Mouse (Mus musculus) c-Kit-positive CD71-positive TER-119-positive erythroid progenitor cells, embryonic 14.5 days (primary cell): ENCODE measurements at regions not wholly inside any gene's neighbourhood (a gene's known extent, or its start where the extent isn't known, plus 50 kb on each side); places are given as distances from the start of the nearest gene placed in this dataset.
"Not testable (repeated sequence)": the region's sequence is repeated elsewhere in the genome, so short reads cannot be mapped to it uniquely, and the experiment has no call there.

Source experiments
- DNase-seq: peaks from one replicate; pipeline ENCODE4 v3.0.0-alpha.2; 2013; ENCODE audit warnings: low spot score

DNA sequence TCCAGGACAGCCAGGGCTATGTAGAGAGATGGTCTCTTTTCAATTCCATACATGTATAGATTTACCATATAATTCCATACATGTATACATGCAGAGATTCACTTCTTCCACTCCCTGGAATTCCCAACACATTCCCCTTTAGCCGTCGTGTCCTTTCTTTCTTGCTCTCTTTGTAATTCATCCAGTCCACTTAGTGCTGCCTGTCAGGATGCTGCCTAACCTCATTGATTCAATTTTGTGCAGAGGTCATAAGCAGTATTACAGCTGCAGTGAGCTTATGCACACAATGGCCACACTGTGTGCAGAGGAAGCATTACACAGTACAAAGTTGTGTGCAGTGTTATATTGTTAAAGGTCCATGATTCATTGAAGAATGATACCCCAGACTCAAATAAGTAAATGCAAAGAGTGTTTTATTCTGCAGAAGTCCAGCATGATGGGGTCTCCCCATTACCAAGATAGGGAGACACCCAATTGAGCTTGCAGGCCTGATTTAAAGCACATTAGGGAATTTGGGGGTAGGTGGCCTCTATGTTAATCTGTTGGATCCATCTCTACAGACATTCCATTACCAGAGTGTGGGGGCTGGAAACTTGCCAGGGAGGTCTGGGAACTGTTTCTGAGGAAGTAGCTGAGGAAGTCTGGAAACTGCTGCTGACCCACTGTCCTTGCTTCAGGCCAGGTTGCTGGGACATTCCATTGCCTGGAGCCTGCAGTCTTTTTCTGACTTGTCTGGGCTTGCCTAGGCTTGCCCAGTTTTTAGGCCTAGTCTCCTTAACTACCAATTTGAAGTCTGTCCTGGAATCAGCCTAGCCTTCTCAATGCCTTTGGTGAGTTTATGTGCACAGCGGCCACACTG is 72.8 kb downstream of the Fam161a start:
- no peak for DNase-seq

GRCm38 (mm10) chr11:23081616-23082015 is 74.3 kb downstream of the Fam161a start:
- DNase-seq = no peak

DNA sequence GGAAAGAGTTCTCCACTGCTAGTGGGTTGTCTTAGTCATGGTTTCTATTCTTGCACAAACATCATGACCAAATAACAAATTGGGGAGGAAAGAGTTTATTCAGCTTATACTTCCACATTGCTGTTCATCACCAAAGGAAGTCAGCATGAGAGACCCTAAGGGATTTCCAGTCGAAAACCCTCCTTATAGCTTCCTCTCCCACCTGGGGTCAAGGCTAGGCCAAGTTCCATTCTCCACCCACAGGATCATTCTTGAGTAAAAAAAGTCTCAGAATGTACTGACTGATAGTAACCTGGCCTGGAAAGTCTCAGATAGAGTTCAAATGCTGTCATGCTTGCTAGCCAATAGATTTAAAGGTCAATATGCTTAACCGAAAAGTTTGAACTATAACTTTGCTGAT is 76.5 kb downstream of the Fam161a start:
- DNase-seq = not testable (repeated sequence)

DNA sequence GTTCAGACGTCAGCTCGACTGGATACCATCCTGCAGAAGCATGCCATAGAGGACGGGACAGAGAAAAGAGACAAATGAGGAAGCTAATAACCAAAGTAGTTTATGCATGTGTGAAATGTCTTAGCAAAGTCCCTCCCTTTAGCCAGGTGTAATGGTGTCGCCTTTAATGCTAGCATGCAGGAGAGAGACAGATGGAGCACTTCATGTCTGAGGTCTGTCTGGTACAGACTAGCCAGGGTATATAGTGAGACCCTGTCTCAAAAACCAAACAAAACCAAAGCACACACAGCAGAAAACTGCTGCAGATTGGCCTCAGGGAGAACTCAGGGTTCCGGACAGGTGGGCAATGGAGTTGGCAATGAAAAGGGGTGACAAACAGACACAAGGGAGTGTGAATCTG is 88.0 kb downstream of the Fam161a start:
- DNase-seq = no peak

- not testable (repeated sequence) for DNase-seq
Observed at GRCm38 (mm10) chr11:23095723-23096122, 88.4 kb downstream of the Fam161a start.

DNA sequence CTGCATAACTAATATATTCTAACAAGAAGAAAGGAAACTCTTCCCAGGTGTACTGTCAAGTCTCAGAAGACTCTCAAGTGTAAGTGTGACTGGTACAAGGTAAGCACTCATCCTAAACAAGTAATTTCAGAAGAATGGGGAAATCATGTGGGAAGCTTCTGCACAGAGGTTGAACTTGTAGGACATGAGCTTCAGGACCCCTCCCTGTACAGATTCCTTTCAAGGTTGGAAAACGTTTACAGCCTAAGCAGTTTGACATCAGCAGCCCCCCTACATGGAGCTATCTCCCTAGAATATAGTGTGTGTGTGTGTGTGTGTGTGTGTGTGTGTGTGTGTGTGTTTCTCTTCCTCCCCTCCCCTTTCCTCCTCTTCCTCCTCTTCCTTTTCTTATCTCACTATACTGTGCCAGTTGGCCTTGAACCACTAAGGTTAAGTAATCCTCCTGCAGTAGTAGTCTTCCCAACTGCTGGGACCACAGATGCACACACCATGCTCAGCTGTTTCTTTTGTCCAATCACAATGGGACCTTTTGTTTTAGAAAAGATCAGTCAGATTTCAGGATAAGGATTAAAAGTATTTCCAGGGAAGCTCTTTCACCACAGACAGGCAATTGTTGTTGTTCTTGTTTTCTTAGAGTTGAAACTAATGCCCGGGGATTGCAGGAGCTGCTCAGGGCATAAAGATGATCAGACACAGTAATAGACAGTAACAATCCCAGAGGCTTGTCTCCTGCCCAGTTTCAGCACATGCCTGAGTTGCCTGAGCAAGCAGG is 89.3 kb downstream of the Fam161a start:
- DNase-seq = no peak

GRCm38 (mm10) chr11:23097223-23097490 is 89.8 kb downstream of the Fam161a start:
- no peak for DNase-seq

GRCm38 (mm10) chr11:23114636-23115035 is 107.3 kb downstream of the Fam161a start:
- DNase-seq = no peak

- DNase-seq = no peak
Observed at GRCm38 (mm10) chr11:23120533-23121210, 113.3 kb downstream of the Fam161a start.

DNA sequence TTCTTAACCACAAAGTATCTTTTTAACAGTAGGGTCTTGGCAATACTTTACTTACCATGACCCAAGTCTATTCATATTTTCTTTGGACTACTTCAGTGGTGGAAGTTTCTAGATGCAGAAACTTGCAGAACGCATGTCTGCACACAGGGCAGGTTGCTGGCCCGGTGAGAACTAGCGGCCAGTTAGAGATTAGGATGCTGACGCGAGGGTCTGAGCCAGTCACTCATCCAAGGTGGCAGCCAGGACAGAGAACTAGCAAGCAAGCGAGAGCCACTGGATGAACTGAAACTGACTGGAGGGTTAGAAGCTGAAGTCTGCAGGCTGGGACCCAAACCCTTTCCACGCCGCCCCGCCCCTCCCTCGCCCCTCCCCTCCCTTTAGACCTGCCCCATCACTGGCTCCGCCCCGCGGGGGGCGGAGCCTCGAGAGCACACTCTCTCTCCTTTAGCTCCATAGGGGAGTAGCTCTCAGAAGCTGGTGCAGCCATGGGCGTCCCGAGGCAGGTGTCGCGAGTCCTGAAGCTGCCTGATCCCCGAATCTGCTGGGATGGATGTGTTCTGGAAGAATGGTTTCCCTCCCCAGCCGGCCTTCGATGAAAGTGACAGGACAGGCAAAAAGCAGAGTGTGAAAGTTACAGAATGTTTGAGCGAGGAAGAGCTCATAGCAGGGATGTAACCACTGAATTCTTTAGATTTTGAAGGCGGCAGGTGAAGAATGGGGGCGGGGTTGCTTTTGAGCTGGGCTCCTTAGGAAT is 117.0 kb downstream of the Fam161a start:
- DNase-seq = peak; percentile 60

- no peak for DNase-seq
Observed at GRCm38 (mm10) chr11:23131122-23131521, 123.8 kb downstream of the Fam161a start.

DNA sequence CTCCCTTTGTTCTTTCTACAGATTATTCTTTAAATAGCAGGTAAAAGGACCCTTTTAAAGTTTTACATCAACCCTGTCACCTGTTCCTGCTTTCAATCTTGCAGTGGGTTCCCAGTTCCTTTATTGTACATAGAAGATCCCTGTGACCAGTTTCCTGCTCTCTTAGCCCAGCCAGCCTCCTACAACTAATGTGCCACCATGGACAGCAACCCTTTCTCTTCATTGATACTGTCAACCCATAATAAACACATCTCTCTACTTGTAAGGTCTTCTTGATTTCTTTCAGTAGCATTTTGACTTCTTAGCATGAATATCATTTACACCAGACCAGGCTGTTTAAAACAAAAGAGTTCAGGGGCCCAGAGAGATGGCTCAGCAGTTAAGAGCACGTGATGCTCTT is 124.2 kb upstream of the Xpo1 start:
- DNase-seq = no peak

DNA sequence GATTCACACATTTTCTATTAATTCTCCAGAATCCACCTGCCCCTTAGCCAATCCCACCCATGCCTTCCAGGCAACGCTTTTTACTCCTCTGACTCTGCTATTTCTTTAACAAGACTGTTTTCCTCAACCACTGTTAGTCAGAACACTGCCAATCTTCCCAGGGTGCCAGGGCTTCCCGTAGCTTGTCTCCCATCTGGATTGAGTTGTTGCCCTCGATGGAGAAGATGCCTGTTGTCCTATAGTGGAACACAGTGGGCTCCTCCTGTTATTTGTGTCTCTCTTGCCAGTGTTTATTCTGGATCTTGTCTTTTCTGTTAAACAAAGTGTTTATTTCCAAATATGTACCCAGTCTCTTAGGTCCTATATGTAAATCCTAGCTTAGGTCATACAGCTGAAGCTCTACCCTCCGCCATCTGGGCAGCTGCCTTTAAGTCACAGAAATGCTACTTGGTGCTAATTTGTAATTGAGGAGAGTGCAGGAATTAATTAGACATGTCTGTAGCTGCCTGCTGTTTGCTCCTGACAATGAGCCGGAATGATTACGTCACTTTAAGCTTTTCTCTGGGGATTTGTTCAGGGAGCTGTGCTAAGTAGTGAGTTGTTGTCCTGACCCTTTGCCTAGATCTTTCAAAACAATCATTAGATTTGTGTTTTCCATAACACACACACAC is 115.3 kb upstream of the Xpo1 start:
- DNase-seq = no peak

DNA sequence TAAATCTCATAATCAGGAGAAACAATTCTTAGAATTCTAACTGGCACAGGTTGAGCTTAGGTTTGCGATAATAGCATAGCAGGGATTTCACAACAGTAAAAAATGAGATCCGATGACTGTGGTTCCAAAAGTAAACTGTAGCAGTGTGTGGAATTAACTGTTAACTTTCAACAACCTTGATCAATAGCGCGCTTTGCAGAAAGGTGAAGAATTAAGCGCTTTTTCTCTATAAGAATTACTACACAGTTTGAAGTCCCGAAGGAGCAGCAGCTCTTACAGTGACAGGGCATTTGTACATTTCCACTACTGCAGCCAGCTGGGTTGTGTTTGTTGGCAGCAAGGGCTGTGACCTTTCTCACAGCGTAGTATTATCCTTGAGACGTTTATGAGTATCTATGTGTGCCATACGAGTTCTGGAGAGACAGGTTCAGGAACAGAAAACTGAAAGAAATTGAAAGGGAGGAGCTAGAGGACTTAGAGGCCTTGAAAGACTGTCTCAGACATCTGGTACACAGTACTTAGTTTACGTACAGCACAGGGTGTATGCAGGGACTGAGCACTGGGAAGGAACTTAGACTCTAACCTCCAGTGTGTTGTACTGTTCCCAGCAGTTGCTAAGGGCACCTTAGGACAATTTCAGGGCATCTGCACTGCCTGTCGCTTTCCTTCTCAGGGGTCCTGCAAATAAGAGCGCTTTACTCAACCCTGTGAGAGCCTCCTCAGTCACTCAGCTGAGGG is 114.6 kb upstream of the Xpo1 start:
- no peak for DNase-seq

GRCm38 (mm10) chr11:23148048-23148596 is 107.7 kb upstream of the Xpo1 start:
- DNase-seq = no peak

DNA sequence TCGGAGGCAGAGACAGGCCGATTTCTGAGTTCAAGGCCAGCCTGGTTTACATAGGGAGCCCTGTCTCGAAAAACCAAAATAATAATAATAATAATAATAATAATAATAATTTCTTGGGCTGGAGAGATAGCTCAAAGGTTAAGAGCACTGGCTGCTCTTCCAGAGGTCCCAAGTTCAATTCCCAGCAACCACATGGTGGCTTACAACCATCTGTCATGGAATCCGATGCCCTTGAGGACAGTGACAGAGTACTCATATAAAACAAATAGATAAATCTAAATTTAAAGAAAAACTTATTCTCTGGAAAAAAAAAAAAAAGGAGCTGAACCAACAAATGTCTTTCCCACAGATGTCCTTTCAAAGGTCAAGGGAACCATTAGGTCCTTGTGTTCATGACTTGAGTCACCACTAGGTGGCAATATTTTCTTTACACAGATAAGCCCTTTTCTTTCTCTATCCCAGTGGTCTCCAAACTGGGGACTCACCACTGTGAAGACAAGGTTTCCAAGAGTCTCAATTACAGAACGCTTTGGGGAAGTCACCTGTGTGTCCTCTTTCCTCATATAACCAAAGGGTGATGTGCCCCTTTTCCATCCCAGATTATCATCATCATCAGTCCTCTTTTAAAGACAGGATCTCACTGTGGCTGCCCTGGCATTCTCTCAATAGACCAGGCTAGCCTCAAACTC is 106.1 kb upstream of the Xpo1 start:
- DNase-seq = peak; percentile 55

- DNase-seq = no peak
Observed at GRCm38 (mm10) chr11:23154851-23155250, 101.0 kb upstream of the Xpo1 start.

DNA sequence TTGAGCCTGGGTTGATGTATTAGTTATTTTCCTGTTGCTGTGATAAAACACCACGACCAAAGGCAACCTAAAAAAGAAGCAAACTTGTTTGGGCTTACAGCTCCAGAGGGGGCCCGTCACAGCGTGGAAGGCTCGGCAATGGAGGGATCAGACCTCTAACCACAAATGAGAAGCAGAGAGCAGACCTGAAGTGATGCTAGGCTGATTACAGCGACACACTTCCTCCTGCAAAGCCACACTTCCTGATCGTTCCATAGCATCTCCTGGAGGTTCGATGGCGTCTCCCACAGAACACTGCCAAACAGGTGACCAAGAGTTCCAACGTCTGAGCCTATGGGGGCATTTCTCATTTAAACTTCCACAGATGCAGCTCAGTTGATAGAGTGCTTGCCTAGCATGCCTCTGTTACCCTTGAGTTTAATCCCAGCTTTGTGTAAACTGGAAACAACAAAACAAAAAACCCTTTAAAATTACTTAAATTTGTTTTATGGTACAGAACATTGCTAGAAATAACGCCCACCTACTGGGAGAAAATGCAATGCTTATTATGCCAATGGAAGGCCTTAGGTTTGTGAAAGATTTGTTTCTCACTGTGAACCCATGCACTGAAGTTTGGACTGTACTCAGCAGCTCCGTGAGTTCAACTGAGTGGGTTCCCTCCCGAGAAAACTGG is 87.2 kb upstream of the Xpo1 start:
- DNase-seq = no peak

DNA sequence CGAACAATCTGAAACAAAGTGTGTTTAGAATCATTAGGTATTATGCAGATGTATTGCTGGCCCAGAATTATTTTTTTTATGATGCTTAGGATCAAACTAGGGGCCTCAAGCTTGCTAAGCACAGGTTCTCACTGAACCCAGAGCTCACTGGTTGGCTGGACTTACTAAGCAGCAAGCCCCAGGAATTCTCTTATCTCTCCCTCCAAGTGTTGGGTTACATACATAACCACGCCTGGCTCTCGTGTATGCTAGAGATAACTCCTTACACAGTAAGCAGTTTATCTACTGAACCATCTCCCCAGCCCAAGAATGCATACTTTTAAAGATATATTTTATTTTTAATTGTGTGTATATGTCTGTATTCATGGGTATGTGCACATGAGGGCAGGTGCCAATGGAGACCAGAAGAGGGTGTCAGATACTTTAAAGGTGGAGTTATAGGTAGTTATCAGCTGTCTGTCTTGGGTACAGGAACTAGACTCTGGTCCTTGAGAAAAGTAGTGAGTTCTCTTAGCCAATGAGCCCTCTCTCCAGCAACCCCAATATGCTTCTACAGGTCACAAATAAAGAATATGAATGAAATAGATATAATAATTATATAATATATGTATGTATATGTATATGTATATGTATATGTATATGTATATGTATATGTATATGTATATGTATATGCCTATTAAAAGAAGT is 86.0 kb upstream of the Xpo1 start:
- peak; percentile 78 for DNase-seq
